9 mouse cellular contexts compared by ENCODE assay signal in genomic region chr9:120263994-120264393, GRCm38 (mm10). TPM values are rescaled to one million over a fixed set of nuclear protein-coding genes. Genes with fewer than 3 reads are reported as not detected.
DNase-seq lines count a peak whose midpoint lies in the region; ATAC-seq lines count a peak whose summit lies in the region.
"Had no signal": no experiment of that assay in that cellular context is flagged by ENCODE, and none has a peak within 500 bp of the region (broad histone marks: within the 10 kb centered on the region; RNA-seq: fewer than 3 reads in every experiment).

No protein-coding gene starts in this region.

- DNase-seq in embryonic facial prominence, embryonic 14.5 days (ENCODE audit: low spot score), result peak; percentile 23
- DNase-seq in embryonic facial prominence, embryonic 10.5 days (ENCODE audit: low spot score), result no peak
- DNase-seq in neural tube, embryonic 10.5 days (ENCODE audit: extremely low spot score, low spot score), result no peak
- peak; percentile 78 to 88 for DNase-seq in left cerebral cortex, postnatal 14 days (ENCODE audit: low spot score in 2 of 2)
- no peak for DNase-seq in T-cell, adult 2 months (ENCODE audit: low spot score)
- no peak for DNase-seq in thymus, postnatal 0 days (ENCODE audit: low spot score)
- DNase-seq in adipocyte (ENCODE audit: low spot score), result no peak

- H3K4me2 ChIP-seq in embryonic facial prominence, embryonic 14.5 days (ENCODE audit: low read depth, low read length), result no peak overlapping the region
- H3K4me2 ChIP-seq in neural tube, embryonic 13.5 days, result no peak overlapping the region

- no peaks in the 10 kb centered on the region for H3K36me3 ChIP-seq in embryonic facial prominence, embryonic 14.5 days (ENCODE audit: control insufficient read depth, insufficient read depth, low read length)
- H3K36me3 ChIP-seq in embryonic facial prominence, embryonic 10.5 days (replicated peaks), result no peaks in the 10 kb centered on the region
- no peaks in the 10 kb centered on the region for H3K36me3 ChIP-seq in neural tube, embryonic 13.5 days

- no peak overlapping the region for H3K27ac ChIP-seq in embryonic facial prominence, embryonic 14.5 days (replicated peaks; ENCODE audit: low read depth, low read length)
- H3K27ac ChIP-seq in embryonic facial prominence, embryonic 10.5 days (replicated peaks), result no peak overlapping the region
- peak overlapping the region; percentile 69 for H3K27ac ChIP-seq in neural tube, embryonic 13.5 days (replicated peaks)

- H3K27me3 ChIP-seq in embryonic facial prominence, embryonic 14.5 days (replicated peaks; ENCODE audit: control insufficient read depth, insufficient read depth, low read length), result no peaks in the 10 kb centered on the region
- no peaks in the 10 kb centered on the region for H3K27me3 ChIP-seq in embryonic facial prominence, embryonic 10.5 days (replicated peaks; ENCODE audit: low read depth, poor library complexity, severe bottlenecking)
- H3K27me3 ChIP-seq in neural tube, embryonic 13.5 days, result no peaks in the 10 kb centered on the region

- WGBS in embryonic facial prominence, embryonic 14.5 days, result 53% methylated on average over 5 of the region's 5 CpGs
- WGBS in embryonic facial prominence, embryonic 10.5 days, result 68% methylated on average over 5 of the region's 5 CpGs
- WGBS in neural tube, embryonic 13.5 days, result 39% methylated on average over 5 of the region's 5 CpGs

- ATAC-seq in embryonic facial prominence, embryonic 14.5 days (ENCODE audit: low read depth), result no peak
- peak; percentile 87 for ATAC-seq in neural tube, embryonic 13.5 days (ENCODE audit: low read depth)

- intact Hi-C loops in left cerebral cortex, postnatal 14 days (cut with DNase I), result no loop called here

- H3K9me3 ChIP-seq in embryonic facial prominence, embryonic 14.5 days (ENCODE audit: control insufficient read depth, low read length), result no peaks in the 10 kb centered on the region
- no peaks in the 10 kb centered on the region for H3K9me3 ChIP-seq in embryonic facial prominence, embryonic 10.5 days
- no peaks in the 10 kb centered on the region for H3K9me3 ChIP-seq in neural tube, embryonic 13.5 days

- no peak overlapping the region for H3K9ac ChIP-seq in embryonic facial prominence, embryonic 14.5 days (ENCODE audit: low read depth, low read length)
- no peak overlapping the region for H3K9ac ChIP-seq in neural tube, embryonic 13.5 days

- H3K4me3 ChIP-seq in embryonic facial prominence, embryonic 14.5 days (ENCODE audit: low read depth, low read length), result no peak overlapping the region
- H3K4me3 ChIP-seq in embryonic facial prominence, embryonic 10.5 days, result no peak overlapping the region
- no peak overlapping the region for H3K4me3 ChIP-seq in neural tube, embryonic 13.5 days

- H3K4me1 ChIP-seq in embryonic facial prominence, embryonic 14.5 days (ENCODE audit: control insufficient read depth, insufficient read depth, low read length), result no peaks in the 10 kb centered on the region
- H3K4me1 ChIP-seq in embryonic facial prominence, embryonic 10.5 days, result peaks cover 3% of the 10 kb centered on the region; the same call in 1 of the 2 replicates
- peaks cover 29% of the 10 kb centered on the region for H3K4me1 ChIP-seq in neural tube, embryonic 13.5 days (replicated peaks)

RNA-seq across cellular contexts. Expression of gene Myrip, which starts 37.3 kb away (rescaled TPM):
- polyA plus RNA-seq in embryonic facial prominence, embryonic 14.5 days (2014; fragmentation: Nextera tagmentation; extraction: Ambion mirVana), result 0.68 and 0.72 TPM in 2 replicates
- polyA plus RNA-seq in embryonic facial prominence, embryonic 10.5 days (2016; fragmentation: Nextera tagmentation; extraction: Ambion mirVana), result 0.18 and 0.27 TPM in 2 replicates
- polyA plus RNA-seq in neural tube, embryonic 13.5 days (2015; fragmentation: Nextera tagmentation; extraction: Ambion mirVana), result 3.6 and 4.5 TPM in 2 replicates
- total RNA-seq in left cerebral cortex, postnatal 14 days (2021), result 10 to 100 TPM; 79.0 to 97.4 TPM
- 0.40 TPM in 1 of 2 replicates, not detected in the other for polyA plus RNA-seq in thymus, postnatal 0 days (2015; fragmentation: Nextera tagmentation; extraction: Ambion mirVana)
- polyA plus RNA-seq: C2C12 had no signal

Comparison
In these comparisons a context has a peak if more than half of its experiments do, and no peak if none do; other contexts are left out.
1. DNase-seq: peak in embryonic facial prominence, embryonic 14.5 days (single experiment) and left cerebral cortex, postnatal 14 days (2 of 2); none in embryonic facial prominence, embryonic 10.5 days (single experiment), neural tube, embryonic 10.5 days (single experiment), T-cell, adult 2 months (single experiment), thymus, postnatal 0 days (single experiment) and adipocyte (single experiment).